Mouse (Mus musculus): Measurements from ENCODE around the gene Plb1. TPM values are rescaled to one million over a fixed set of nuclear protein-coding genes. Genes with fewer than 3 reads are reported as not detected.
A peak's percentile ranks its signal among the peaks of the same experiment; 100 is the strongest.

Plb1 gene
- total and polyA plus RNA-seq, 3 experiments = 0.51 to 2.3 (median 0.66) TPM

DNA sequence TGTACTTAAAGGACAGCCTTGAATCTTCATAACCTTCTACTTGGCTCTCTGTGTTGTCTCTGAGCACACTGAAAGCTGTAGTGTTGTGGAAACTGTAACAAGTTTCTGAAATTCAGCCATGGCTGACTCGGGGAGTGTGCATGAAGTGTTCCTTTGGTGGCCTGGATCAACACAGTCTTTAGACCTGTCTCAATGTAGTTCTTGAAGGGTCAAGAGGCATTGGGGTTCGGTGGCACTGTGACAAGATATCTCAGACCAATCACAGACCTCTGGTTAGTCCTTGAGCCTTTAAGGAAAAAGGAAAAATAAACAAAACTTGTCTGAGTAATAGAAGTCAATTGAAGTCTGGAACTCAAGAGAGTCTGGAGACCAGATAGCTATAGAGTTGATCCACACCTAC is 58.8 kb downstream of the Plb1 start:
- Histone ChIP-seq H3K4me3 (replicated peaks in 1 of 3; ENCODE audit: low read depth in 2 of 3, low read length in 2 of 3, poor library complexity in 1 of 3) (no peak overlapping the region), H3K4me2 (ENCODE audit: insufficient read depth, low read depth, poor library complexity, severe bottlenecking) (no peak overlapping the region), H3K27me3 (replicated peaks) (peaks cover 1% of the 10 kb centered on the region), H3K4me1 (ENCODE audit: control insufficient read depth in 1 of 2, insufficient read depth in 2 of 2) (peaks cover 5 to 43% of the 10 kb centered on the region in 2 experiments), H3K9ac (ENCODE audit: insufficient read depth, low read depth) (no peak overlapping the region), H3K36me3 (replicated peaks in 1 of 2; ENCODE audit: control insufficient read depth in 1 of 2, insufficient read depth in 1 of 2, low read length in 1 of 2) (no peaks in the 10 kb centered on the region), H3K27ac (ENCODE audit: insufficient read depth, low read depth) (no peak overlapping the region), H3K79me2 (replicated peaks; ENCODE audit: control insufficient read depth, extremely low read depth, insufficient read depth, poor library complexity, severe bottlenecking) (no peaks in the 10 kb centered on the region), H3K9me3 (replicated peaks; ENCODE audit: low read length) (no peaks in the 10 kb centered on the region)
- no peak for TF ChIP-seq PAX5 (IDR thresholded peaks at IDR 0.05; ENCODE audit: low read length)
- no peak for TF ChIP-seq NELFE (IDR thresholded peaks at IDR 0.05; ENCODE audit: low read depth, low read length)
- TF ChIP-seq MEF2A (IDR thresholded peaks at IDR 0.05; ENCODE audit: borderline replicate concordance, low read depth, low read length) = no peak
- TF ChIP-seq MAFK (IDR thresholded peaks at IDR 0.05; ENCODE audit: insufficient replicate concordance, low read length) = no peak
- no peak for TF ChIP-seq E2F4 (IDR thresholded peaks at IDR 0.05; ENCODE audit: insufficient replicate concordance, low read depth, low read length)
- TF ChIP-seq BHLHE40 (IDR thresholded peaks at IDR 0.05; ENCODE audit: low read depth, low read length) = no peak
- no peak for TF ChIP-seq IRF4 (IDR thresholded peaks at IDR 0.05; ENCODE audit: low read depth, low read length)
- TF ChIP-seq SIN3A (IDR thresholded peaks at IDR 0.05; ENCODE audit: low read length) = no peak
- TF ChIP-seq RAD21 (IDR thresholded peaks at IDR 0.05; ENCODE audit: low read depth, low read length) = no peak
- TF ChIP-seq SMC3 (IDR thresholded peaks at IDR 0.05; ENCODE audit: low read depth, low read length) = no peak
- TF ChIP-seq JUND (conservative IDR thresholded peaks at IDR 0.05; ENCODE audit: low read depth, low read length) = no peak
- no peak for DNase-seq (ENCODE audit: extremely low read depth)
- in situ Hi-C loops (cut with MboI; ENCODE audit: low pct_ligation_motif_present, low pct_unique_long_range_greater_than_20kb, low sequenced_read_pairs) (no loop called here), dilution Hi-C loops (cut with MboI; ENCODE audit: extremely low pct_ligation_motif_present, extremely low pct_unique_long_range_greater_than_20kb, low sequenced_read_pairs) (no loop called here)

DNA sequence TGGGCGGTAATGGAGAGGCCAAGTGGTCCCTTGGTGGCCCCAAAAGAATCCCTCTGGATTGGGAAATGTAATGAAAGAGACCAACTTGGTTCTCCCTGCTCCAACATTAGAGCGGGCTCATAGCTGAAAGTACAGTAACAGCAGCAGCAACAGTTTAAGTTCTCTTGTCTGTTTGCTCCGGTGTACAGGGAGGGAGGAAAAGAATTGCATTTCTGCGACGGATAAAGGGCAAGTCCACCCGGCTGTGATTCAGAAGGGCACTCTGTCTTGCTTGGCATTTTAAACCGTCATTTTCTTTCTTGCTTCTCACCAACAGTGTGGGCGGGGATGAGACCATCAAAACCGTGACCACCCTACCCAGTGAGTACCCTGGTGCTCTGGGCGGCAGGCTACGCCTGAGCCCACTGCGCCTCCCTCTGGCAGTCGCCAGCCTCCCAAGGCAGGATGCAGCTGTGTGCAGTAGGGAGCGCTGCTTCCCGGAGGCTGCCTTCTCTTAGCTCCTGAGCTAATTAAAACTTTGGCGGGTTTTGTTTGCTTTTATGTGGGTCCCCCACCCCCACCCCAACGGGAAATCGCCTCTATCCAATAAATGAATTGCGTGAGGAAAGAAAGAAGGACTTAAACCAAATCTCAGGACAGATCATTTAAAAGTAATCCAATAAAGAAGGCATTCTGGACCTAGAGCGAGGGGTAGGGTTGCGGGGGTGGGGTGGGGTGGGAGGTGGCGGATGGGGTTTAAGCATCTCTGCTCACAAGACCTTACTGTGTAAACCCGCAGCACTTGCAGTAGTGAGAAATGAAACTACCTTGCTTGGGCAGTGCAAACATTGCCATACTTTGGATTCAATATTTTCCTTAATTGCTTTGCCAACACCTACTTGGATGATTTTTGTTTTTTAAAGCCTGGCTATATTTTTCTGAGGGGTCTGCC is 70.7 kb downstream of the Plb1 start:
- peaks cover 0 to 4% of the 10 kb centered on the region in 2 experiments; a peak in 1 of 4 replicates for H3K4me1 ChIP-seq (ENCODE audit: control insufficient read depth in 1 of 2, insufficient read depth in 2 of 2)
- no peak for TF ChIP-seq ZNF384 (IDR thresholded peaks at IDR 0.05; ENCODE audit: low read depth, low read length)
- TF ChIP-seq RAD21 (IDR thresholded peaks at IDR 0.05; ENCODE audit: low read depth, low read length) = peak; percentile 43
- peak in 1 of 2 experiments; percentile 82; a peak in 2 of 4 replicates for TF ChIP-seq CTCF (conservative IDR thresholded peaks at IDR 0.05 in 1 of 2, IDR thresholded peaks at IDR 0.05 in 1 of 2; ENCODE audit: low read depth in 2 of 2, low read length in 2 of 2)
- TF ChIP-seq SMC3 (IDR thresholded peaks at IDR 0.05; ENCODE audit: low read depth, low read length) = peak; percentile 50; the same call in 1 of the 2 replicates
- no peaks in the 10 kb centered on the region for H3K36me3 ChIP-seq (replicated peaks in 1 of 2; ENCODE audit: control insufficient read depth in 1 of 2, insufficient read depth in 1 of 2, low read length in 1 of 2)
- dilution Hi-C loops (cut with MboI; ENCODE audit: extremely low pct_ligation_motif_present, extremely low pct_unique_long_range_greater_than_20kb, low sequenced_read_pairs) = no loop called here
- in situ Hi-C loops (cut with MboI; ENCODE audit: low pct_ligation_motif_present, low pct_unique_long_range_greater_than_20kb, low sequenced_read_pairs) = no loop called here
- DNase-seq (ENCODE audit: extremely low read depth) = no peak
- no peak overlapping the region for H3K4me3 ChIP-seq (replicated peaks in 1 of 3; ENCODE audit: low read depth in 2 of 3, low read length in 2 of 3, poor library complexity in 1 of 3)
- no peaks in the 10 kb centered on the region for H3K9me3 ChIP-seq (replicated peaks; ENCODE audit: low read length)
- no peaks in the 10 kb centered on the region for H3K79me2 ChIP-seq (replicated peaks; ENCODE audit: control insufficient read depth, extremely low read depth, insufficient read depth, poor library complexity, severe bottlenecking)
- H3K9ac ChIP-seq (ENCODE audit: insufficient read depth, low read depth) = no peak overlapping the region
- no peaks in the 10 kb centered on the region for H3K27me3 ChIP-seq (replicated peaks)
- peak overlapping the region; percentile 60 for H3K4me2 ChIP-seq (ENCODE audit: insufficient read depth, low read depth, poor library complexity, severe bottlenecking)
- H3K27ac ChIP-seq (ENCODE audit: insufficient read depth, low read depth) = no peak overlapping the region
